Mouse (Mus musculus) CH12.LX (cell line): ENCODE data around the gene S100pbp. TPM values are rescaled to one million over a fixed set of nuclear protein-coding genes. Genes with fewer than 3 reads are reported as not detected.

Experiments
- DNase-seq: peaks from one replicate; pipeline ENCODE4 v3.0.0-alpha.2; 2013; ENCODE audit errors: extremely low read depth
- H3K27ac ChIP-seq: 2 replicates; pipeline ENCODE4 v1.5.1; 2012; ENCODE audit warnings: low read depth, mild to moderate bottlenecking, control low read depth, moderate library complexity; ENCODE audit not compliant: insufficient read depth
- H3K27me3 ChIP-seq: replicated peaks from 2 replicates; pipeline ENCODE3; 2012; ENCODE audit warnings: inconsistent platforms
- H3K36me3 ChIP-seq, 2 experiments: replicated peaks in 1 of 2; 2 replicates each; pipeline versions ENCODE3 to v1.6.1; 2012; ENCODE audit warnings: inconsistent platforms in 1 of 2, low read length in 1 of 2, mild to moderate bottlenecking in 1 of 2, mixed read lengths in 1 of 2, moderate library complexity in 1 of 2; ENCODE audit not compliant: control insufficient read depth in 1 of 2, insufficient read depth in 1 of 2
- H3K4me1 ChIP-seq, 2 experiments: 2 replicates each; pipeline ENCODE4 v1.6.1; 2012; ENCODE audit warnings: inconsistent platforms in 1 of 2, moderate library complexity in 1 of 2; ENCODE audit not compliant: insufficient read depth in 2 of 2, control insufficient read depth in 1 of 2
- H3K4me2 ChIP-seq: 2 replicates; pipeline ENCODE4 v1.6.1; 2012; ENCODE audit warnings: low read depth, mild to moderate bottlenecking, control low read depth; ENCODE audit not compliant: poor library complexity, insufficient read depth, severe bottlenecking
- H3K4me3 ChIP-seq, 3 experiments: fragments of 150-350 bp in 1 of 3; sonication (generic) in 1 of 3; replicated peaks in 1 of 3; 2 replicates each; pipeline versions ENCODE3 to v1.5.1; 2011 to 2012; ENCODE audit warnings: low read depth in 2 of 3, low read length in 2 of 3, mild to moderate bottlenecking in 2 of 3, moderate library complexity in 2 of 3, control low read depth in 1 of 3, improper control_type of control experiment in 1 of 3, inconsistent platforms in 1 of 3, mixed read lengths in 1 of 3; ENCODE audit not compliant: poor library complexity in 1 of 3
- H3K79me2 ChIP-seq: replicated peaks from 2 replicates; pipeline ENCODE4 v1.6.1; 2012; ENCODE audit warnings: mild to moderate bottlenecking, moderate library complexity; ENCODE audit not compliant: control insufficient read depth, poor library complexity, insufficient read depth, severe bottlenecking; ENCODE audit errors: extremely low read depth
- H3K9ac ChIP-seq: 2 replicates; pipeline ENCODE4 v1.6.1; 2012; ENCODE audit warnings: low read depth, mild to moderate bottlenecking, control low read depth, moderate library complexity; ENCODE audit not compliant: insufficient read depth
- H3K9me3 ChIP-seq: replicated peaks from 2 replicates; pipeline ENCODE3; 2012; ENCODE audit warnings: low read length, inconsistent platforms, mixed read lengths
- BHLHE40 ChIP-seq: IDR thresholded peaks from 2 replicates; pipeline ENCODE4 v1.6.1; 2011; ENCODE audit warnings: mild to moderate bottlenecking, low read depth, low read length, improper control_type of control experiment
- CHD1 ChIP-seq: IDR thresholded peaks from 2 replicates; pipeline ENCODE4 v1.6.1; 2012; ENCODE audit warnings: low read depth, low read length, improper control_type of control experiment, inconsistent platforms
- E2F4 ChIP-seq: IDR thresholded peaks from 2 replicates; pipeline ENCODE4 v1.6.1; 2011; ENCODE audit warnings: low read depth, low read length, improper control_type of control experiment; ENCODE audit not compliant: insufficient replicate concordance
- EP300 ChIP-seq: IDR thresholded peaks from 2 replicates; pipeline ENCODE4 v1.6.1; 2011; ENCODE audit warnings: low read length, improper control_type of control experiment
- ETS1 ChIP-seq: conservative IDR thresholded peaks from 2 replicates; pipeline ENCODE4 v1.6.1; 2012; ENCODE audit warnings: low read depth, mild to moderate bottlenecking, inconsistent platforms, low read length, improper control_type of control experiment, moderate library complexity
- JUND ChIP-seq: conservative IDR thresholded peaks from 2 replicates; pipeline ENCODE4 v1.6.1; 2011; ENCODE audit warnings: low read depth, low read length, improper control_type of control experiment
- NELFE ChIP-seq: IDR thresholded peaks from 2 replicates; pipeline ENCODE4 v1.6.1; 2011; ENCODE audit warnings: low read depth, low read length, improper control_type of control experiment
- PAX5 ChIP-seq: IDR thresholded peaks from 2 replicates; pipeline ENCODE4 v1.6.1; 2012; ENCODE audit warnings: low read length, inconsistent platforms, mixed read lengths
- POLR2A ChIP-seq: IDR thresholded peaks from 2 replicates; pipeline ENCODE4 v1.6.1; 2011; ENCODE audit warnings: low read depth, mild to moderate bottlenecking, improper control_type of control experiment, low read length
- POLR2AphosphoS2 ChIP-seq: IDR thresholded peaks from 2 replicates; pipeline ENCODE4 v1.6.1; 2011; ENCODE audit warnings: low read depth, low read length, improper control_type of control experiment
- RAD21 ChIP-seq: IDR thresholded peaks from 2 replicates; pipeline ENCODE4 v1.6.1; 2011; ENCODE audit warnings: low read depth, mild to moderate bottlenecking, low read length, improper control_type of control experiment, moderate library complexity
- RCOR1 ChIP-seq: conservative IDR thresholded peaks from 2 replicates; pipeline ENCODE4 v1.6.1; 2012; ENCODE audit warnings: low read depth, mild to moderate bottlenecking, inconsistent platforms, low read length, improper control_type of control experiment
- TCF12 ChIP-seq: IDR thresholded peaks from 2 replicates; pipeline ENCODE4 v1.6.1; 2014; ENCODE audit warnings: low read depth, mild to moderate bottlenecking, inconsistent platforms, low read length, improper control_type of control experiment
- UBTF ChIP-seq: IDR thresholded peaks from 2 replicates; pipeline ENCODE4 v1.6.1; 2012; ENCODE audit warnings: low read depth, mild to moderate bottlenecking, inconsistent platforms, low read length, improper control_type of control experiment, moderate library complexity
- USF2 ChIP-seq: conservative IDR thresholded peaks from 2 replicates; pipeline ENCODE4 v1.6.1; 2011; ENCODE audit warnings: low read depth, low read length, improper control_type of control experiment
- ZKSCAN1 ChIP-seq: IDR thresholded peaks from 2 replicates; pipeline ENCODE4 v1.6.1; 2012; ENCODE audit warnings: low read depth, inconsistent platforms, low read length, improper control_type of control experiment, borderline replicate concordance
- dilution Hi-C: fragments of 300-500 bp; cut with MboI; formaldehyde crosslinking; loops from 2 replicates; pipeline ENCODE4 v1.14.3; 2020; ENCODE audit warnings: low sequenced_read_pairs; ENCODE audit not compliant: extremely low pct_unique_long_range_greater_than_20kb, extremely low pct_ligation_motif_present
- in situ Hi-C: fragments of 300-500 bp; cut with MboI; formaldehyde crosslinking; loops from 3 replicates; pipeline ENCODE4 v1.14.3; 2019; ENCODE audit warnings: low sequenced_read_pairs, low pct_ligation_motif_present, low pct_unique_long_range_greater_than_20kb, mixed read lengths
- polyA plus RNA-seq: library from polyadenylated mRNA; unstranded; fragments of >175 nt; gene quantifications from 2 replicates; pipeline ENCODE4 v1.2.1, GENCODE M21; 2012; ENCODE audit warnings: low read depth; ENCODE audit not compliant: insufficient read length
- total RNA-seq, 2 experiments: library from RNA; depleted of rRNA; stranded (reverse); fragments of 300-350 nt in 1 of 2; fragments of >200 nt in 1 of 2; gene quantifications; 2 replicates each; pipeline ENCODE4 v1.2.3; 2012 to 2014

Gene S100pbp
- total and polyA plus RNA-seq, 3 experiments, result 22.5 to 43.6 (median 43.6) TPM

- DNase-seq, result no peak
- no peak for TF ChIP-seq CHD1
- no peak for TF ChIP-seq BHLHE40
- TF ChIP-seq EP300, result no peak
- TF ChIP-seq USF2, result no peak
- no peak for TF ChIP-seq NELFE
- no peak for TF ChIP-seq PAX5
- no peak overlapping the region for H3K4me2 ChIP-seq
- H3K36me3 ChIP-seq, result no peaks in the 10 kb centered on the region
- H3K9ac ChIP-seq, result no peak overlapping the region
- no peaks in the 10 kb centered on the region for H3K79me2 ChIP-seq
- H3K27ac ChIP-seq, result no peak overlapping the region
- H3K4me1 ChIP-seq, result peaks cover 3 to 6% of the 10 kb centered on the region in 2 experiments
- peaks cover 10% of the 10 kb centered on the region for H3K9me3 ChIP-seq
- H3K4me3 ChIP-seq, result no peak overlapping the region
- dilution Hi-C loops (no loop called here), in situ Hi-C loops (no loop called here)
- peaks cover 69% of the 10 kb centered on the region for H3K27me3 ChIP-seq
Observed at GRCm38 (mm10) chr4:129110804-129111203, 78.7 kb downstream of the S100pbp start.

GRCm38 (mm10) chr4:129108624-129109023 lies 80.9 kb downstream of the S100pbp start:
- H3K9ac ChIP-seq, result no peak overlapping the region
- TF ChIP-seq POLR2A (no peak), USF2 (no peak)
- no peak for DNase-seq
- H3K4me2 ChIP-seq, result no peak overlapping the region
- no peak overlapping the region for H3K27ac ChIP-seq
- H3K79me2 ChIP-seq, result no peaks in the 10 kb centered on the region
- peaks cover 56% of the 10 kb centered on the region for H3K27me3 ChIP-seq
- no peak overlapping the region for H3K4me3 ChIP-seq
- peaks cover 10% of the 10 kb centered on the region for H3K9me3 ChIP-seq
- peaks cover 6 to 7% of the 10 kb centered on the region in 2 experiments for H3K4me1 ChIP-seq
- no peaks in the 10 kb centered on the region for H3K36me3 ChIP-seq
- dilution Hi-C loops, result no loop called here
- in situ Hi-C loops, result no loop called here

- no peaks in the 10 kb centered on the region for H3K79me2 ChIP-seq
- no peak for DNase-seq
- no peak overlapping the region for H3K9ac ChIP-seq
- no peak overlapping the region for H3K27ac ChIP-seq
- no peak overlapping the region for H3K4me3 ChIP-seq
- no peak overlapping the region for H3K4me2 ChIP-seq
- H3K9me3 ChIP-seq, result no peaks in the 10 kb centered on the region
- H3K36me3 ChIP-seq, result no peaks in the 10 kb centered on the region
- TF ChIP-seq RAD21 (no peak), POLR2AphosphoS2 (no peak), ETS1 (no peak), ZKSCAN1 (no peak), CHD1 (no peak), RCOR1 (no peak), E2F4 (no peak), TCF12 (no peak), JUND (no peak), PAX5 (no peak), UBTF (no peak)
- dilution Hi-C loops (no loop called here), in situ Hi-C loops (no loop called here)
- H3K4me1 ChIP-seq, result peaks cover 0 to 5% of the 10 kb centered on the region in 2 experiments; a peak in 3 of 4 replicates
- H3K27me3 ChIP-seq, result peaks cover 57% of the 10 kb centered on the region
Observed at GRCm38 (mm10) chr4:129107348-129107899, 82.1 kb downstream of the S100pbp start.
